Mouse (Mus musculus) midbrain, embryonic 13.5 days (tissue): Measurements from ENCODE around the gene 4930516K23Rik. TPM values are rescaled to one million over a fixed set of nuclear protein-coding genes. Genes with fewer than 3 reads are reported as not detected.

Source experiments
- ATAC-seq: fragments of 200-750 bp; cut with Nextera tagmentation; 2 replicates; pipeline ENCODE4 v1.8.0; 2017; ENCODE audit warnings: mild to moderate bottlenecking, moderate TSS enrichment, moderate library complexity
- H3K27ac ChIP-seq: fragments of 300-500 bp; sonication (generic); 2 replicates; pipeline ENCODE4 v1.5.1; 2015; ENCODE audit warnings: inconsistent platforms, mild to moderate bottlenecking, moderate library complexity
- H3K27me3 ChIP-seq: fragments of 300-500 bp; sonication (generic); 2 replicates; pipeline ENCODE4 v1.6.1; 2015; ENCODE audit warnings: mild to moderate bottlenecking, inconsistent platforms
- H3K36me3 ChIP-seq: fragments of 300-500 bp; sonication (generic); 2 replicates; pipeline ENCODE4 v1.6.1; 2015; ENCODE audit warnings: mild to moderate bottlenecking, inconsistent platforms
- H3K4me1 ChIP-seq: fragments of 300-500 bp; sonication (generic); replicated peaks from 2 replicates; pipeline ENCODE4 v1.6.1; 2015; ENCODE audit warnings: inconsistent platforms
- H3K4me2 ChIP-seq: fragments of 300-500 bp; sonication (generic); replicated peaks from 2 replicates; pipeline ENCODE4 v1.6.1; 2015; ENCODE audit warnings: moderate library complexity, mild to moderate bottlenecking, inconsistent platforms
- H3K4me3 ChIP-seq: fragments of 300-500 bp; sonication (generic); replicated peaks from 2 replicates; pipeline ENCODE4 v1.5.1; 2015; ENCODE audit warnings: mild to moderate bottlenecking, inconsistent platforms
- H3K9ac ChIP-seq: fragments of 300-500 bp; sonication (generic); replicated peaks from 2 replicates; pipeline ENCODE4 v1.6.1; 2015; ENCODE audit warnings: mild to moderate bottlenecking, inconsistent platforms
- H3K9me3 ChIP-seq: fragments of 300-500 bp; sonication (generic); 2 replicates; pipeline ENCODE4 v1.6.1; 2016; ENCODE audit warnings: mild to moderate bottlenecking, inconsistent platforms
- WGBS: fragments of 180-500 bp; shearing (Covaris S2); methylation state at CpG from one replicate; pipeline ENCODE4 v1.1.7; 2015; 5-methylcytosine and 5-hydroxymethylcytosine counted together
- polyA plus RNA-seq: library from polyadenylated mRNA; unstranded; fragments of >200 nt; fragmentation: Nextera tagmentation; extraction: Ambion mirVana; gene quantifications from 2 replicates; pipeline ENCODE4 v1.2.1, GENCODE M21; 2015

The 4930516K23Rik gene
- polyA plus RNA-seq, 1 experiment from 2014 or later = not detected

DNA sequence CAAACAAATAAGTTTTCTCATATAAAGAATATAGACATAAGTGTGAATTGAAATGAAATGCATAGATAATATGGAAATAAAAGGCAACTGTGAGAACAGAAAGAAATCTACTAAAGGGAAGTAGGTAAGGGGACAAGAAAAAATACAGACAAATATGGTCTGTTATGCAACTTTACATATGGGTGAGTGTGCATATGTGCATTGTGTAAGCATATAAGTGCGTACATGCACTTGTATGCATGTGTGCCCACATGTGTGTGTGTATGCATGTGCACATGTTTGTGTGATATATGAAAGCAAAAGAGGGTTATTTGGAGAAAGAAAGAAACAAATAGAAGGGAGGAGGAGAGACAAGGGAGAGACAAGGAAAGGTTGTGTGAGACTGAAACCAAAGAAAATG is 42.3 kb downstream of the 4930516K23Rik start:
- H3K36me3 ChIP-seq = no peaks in the 10 kb centered on the region
- no peaks in the 10 kb centered on the region for H3K4me1 ChIP-seq
- H3K9ac ChIP-seq = no peak overlapping the region
- H3K4me3 ChIP-seq = no peak overlapping the region
- ATAC-seq = no peak
- no peak overlapping the region for H3K4me2 ChIP-seq
- no peak overlapping the region for H3K27ac ChIP-seq
- no peaks in the 10 kb centered on the region for H3K9me3 ChIP-seq
- no peaks in the 10 kb centered on the region for H3K27me3 ChIP-seq
- WGBS = 80% methylated on average over 1 of the region's 1 CpGs

DNA sequence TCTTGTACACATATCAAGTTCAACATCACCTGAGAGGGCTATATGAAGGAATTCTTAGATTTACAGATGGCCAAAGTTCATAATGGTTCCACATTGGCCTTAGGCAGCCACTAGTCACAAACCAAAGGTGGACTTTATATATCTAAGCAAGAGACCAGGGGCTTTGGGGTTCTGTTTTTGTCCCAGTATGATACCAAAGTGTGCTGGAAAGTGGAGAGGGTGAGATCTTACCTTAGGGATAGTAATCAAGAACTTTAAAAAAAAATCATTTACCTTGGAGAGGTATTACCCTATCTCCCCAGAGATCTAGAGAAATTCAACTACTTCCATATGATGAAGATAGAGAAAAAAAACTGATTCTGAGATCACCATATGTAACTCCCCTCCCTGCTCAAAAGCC is 44.0 kb downstream of the 4930516K23Rik start, which contains the start of gene Olfr639:
Gene Olfr639, minus strand, starts transcription at position 101 of the 400 bp plus-strand sequence.
- Histone ChIP-seq H3K4me1 (no peaks in the 10 kb centered on the region), H3K4me3 (no peak within 1 kb of the TSS), H3K9me3 (no peaks in the 10 kb centered on the region), H3K4me2 (no peak within 1 kb of the TSS), H3K27me3 (no peaks in the 10 kb centered on the region), H3K9ac (no peak within 1 kb of the TSS), H3K27ac (no peak within 1 kb of the TSS), H3K36me3 (no peaks in the 10 kb centered on the region)
- no peak for ATAC-seq

Other genes with a start within 250 kb of the 4930516K23Rik start
- gene Hbb-bt, start 247.4 kb downstream of the 4930516K23Rik start, polyA plus RNA-seq = 1,031 and 1,160 TPM in 2 replicates
- gene Hbb-bs, start 233.3 kb downstream of the 4930516K23Rik start, polyA plus RNA-seq = 2,098 and 2,335 TPM in 2 replicates
- not detected in 2 replicates for gene Hbb-bh2, start 220.9 kb downstream of the 4930516K23Rik start, polyA plus RNA-seq
- gene Hbb-bh1, start 218.3 kb downstream of the 4930516K23Rik start, polyA plus RNA-seq = 37.1 and 47.9 TPM in 2 replicates
- gene Hbb-y, start 208.2 kb downstream of the 4930516K23Rik start, polyA plus RNA-seq = 4,013 and 4,161 TPM in 2 replicates
- gene Olfr66, start 175.2 kb downstream of the 4930516K23Rik start, polyA plus RNA-seq = not detected in 2 replicates
- gene Olfr64, start 167.0 kb downstream of the 4930516K23Rik start, polyA plus RNA-seq = not detected in 2 replicates
- gene Olfr65, start 158.0 kb downstream of the 4930516K23Rik start, polyA plus RNA-seq = not detected in 2 replicates
- not detected in 2 replicates for gene Olfr631, start 132.6 kb downstream of the 4930516K23Rik start, polyA plus RNA-seq
- gene Olfr632, start 127.1 kb downstream of the 4930516K23Rik start, polyA plus RNA-seq = not detected in 2 replicates
- not detected in 2 replicates for gene Olfr633, start 117.0 kb downstream of the 4930516K23Rik start, polyA plus RNA-seq
- gene Olfr635, start 90.3 kb downstream of the 4930516K23Rik start, polyA plus RNA-seq = 0.03 TPM in 1 of 2 replicates, not detected in the other
- not detected in 2 replicates for gene Olfr638, start 62.7 kb downstream of the 4930516K23Rik start, polyA plus RNA-seq
- 0.03 TPM in 1 of 2 replicates, not detected in the other for gene Olfr639, start 44.1 kb downstream of the 4930516K23Rik start, polyA plus RNA-seq
- not detected in 2 replicates for gene Olfr640, start 35.9 kb downstream of the 4930516K23Rik start, polyA plus RNA-seq
- not detected in 2 replicates for gene Olfr641, start 26.0 kb downstream of the 4930516K23Rik start, polyA plus RNA-seq
- not detected in 2 replicates for gene Olfr642, start 8.8 kb downstream of the 4930516K23Rik start, polyA plus RNA-seq
- not detected in 2 replicates for gene Olfr644, start 10.4 kb upstream of the 4930516K23Rik start, polyA plus RNA-seq
- gene Olfr645, start 24.0 kb upstream of the 4930516K23Rik start, polyA plus RNA-seq = not detected in 2 replicates
- not detected in 2 replicates for gene Olfr646, start 43.4 kb upstream of the 4930516K23Rik start, polyA plus RNA-seq
- gene Ubqln5, start 68.4 kb upstream of the 4930516K23Rik start, polyA plus RNA-seq = not detected in 2 replicates
- not detected in 2 replicates for gene Olfr643, start 76.0 kb upstream of the 4930516K23Rik start, polyA plus RNA-seq
- not detected in 2 replicates for gene Ubqln3, start 81.8 kb upstream of the 4930516K23Rik start, polyA plus RNA-seq
- gene Ubqlnl, start 89.1 kb upstream of the 4930516K23Rik start, polyA plus RNA-seq = not detected in 2 replicates
- gene Olfm5, start 103.4 kb upstream of the 4930516K23Rik start, polyA plus RNA-seq = not detected in 2 replicates
- 0.26 and 0.46 TPM in 2 replicates for gene Olfr648, start 121.9 kb upstream of the 4930516K23Rik start, polyA plus RNA-seq
- not detected in 2 replicates for gene Olfr649, start 134.5 kb upstream of the 4930516K23Rik start, polyA plus RNA-seq
- gene Trim6, start 157.3 kb upstream of the 4930516K23Rik start, polyA plus RNA-seq = 0.32 and 0.59 TPM in 2 replicates
- 0.46 and 0.75 TPM in 2 replicates for gene Trim34a, start 183.0 kb upstream of the 4930516K23Rik start, polyA plus RNA-seq
- not detected in 2 replicates for gene Trim5, start 226.6 kb upstream of the 4930516K23Rik start, polyA plus RNA-seq